Mouse (Mus musculus): ENCODE data around the gene Fnbp1. TPM values are rescaled to one million over a fixed set of nuclear protein-coding genes. Genes with fewer than 3 reads are reported as not detected.
A peak's percentile ranks its signal among the peaks of the same experiment; 100 is the strongest.

The Fnbp1 gene
- polyA plus RNA-seq, 1 experiment from 2014 or later: 21.1 TPM

GRCm38 (mm10) chr2:31141074-31141866 lies 538 bp downstream of the Fnbp1 start:
- Histone ChIP-seq H3K4me1 (ENCODE audit: insufficient read depth) (peaks cover 11% of the 10 kb centered on the region; the same call in 1 of the 2 replicates), H3K27ac (ENCODE audit: low read depth) (peak overlapping the region; percentile 81), H3K4me3 (ENCODE audit: low read depth, low read length) (peak overlapping the region; percentile 93), H3K9me3 (ENCODE audit: low read depth, low read length) (no peaks in the 10 kb centered on the region), H3K9ac (peak overlapping the region; percentile 85), H3K27me3 (ENCODE audit: insufficient read depth, low read length) (no peaks in the 10 kb centered on the region), H3K4me2 (peak overlapping the region; percentile 92), H3K36me3 (ENCODE audit: insufficient read depth) (0 out of 2 replicates have a peak, but pooled peaks cover 4% of the 10 kb centered on the region)
- TF ChIP-seq CTCF (IDR thresholded peaks at IDR 0.05; ENCODE audit: low read depth): no peak
- peak; percentile 55 for DNase-seq
- peak; percentile 71 for ATAC-seq (ENCODE audit: insufficient read depth)
- WGBS: under 1% methylated on average over 72 of the region's 78 CpGs

GRCm38 (mm10) chr2:31140772-31141073 lies 1.1 kb downstream of the Fnbp1 start:
- peak overlapping the region; percentile 92 for H3K4me2 ChIP-seq
- H3K27ac ChIP-seq (ENCODE audit: low read depth): no peak overlapping the region
- no peaks in the 10 kb centered on the region for H3K36me3 ChIP-seq (ENCODE audit: insufficient read depth)
- no peaks in the 10 kb centered on the region for H3K27me3 ChIP-seq (ENCODE audit: insufficient read depth, low read length)
- H3K9ac ChIP-seq: peak overlapping the region; percentile 85
- no peak for TF ChIP-seq CTCF (IDR thresholded peaks at IDR 0.05; ENCODE audit: low read depth)
- H3K4me1 ChIP-seq (ENCODE audit: insufficient read depth): peaks cover 11% of the 10 kb centered on the region; the same call in 1 of the 2 replicates
- WGBS: 4% methylated on average over 10 of the region's 10 CpGs
- DNase-seq (no peak), ATAC-seq (ENCODE audit: insufficient read depth) (no peak)
- H3K9me3 ChIP-seq (ENCODE audit: low read depth, low read length): no peaks in the 10 kb centered on the region
- peak overlapping the region; percentile 93 for H3K4me3 ChIP-seq (ENCODE audit: low read depth, low read length)

GRCm38 (mm10) chr2:31139991-31140771 lies 1.6 kb downstream of the Fnbp1 start:
- peak overlapping the region; percentile 92 for H3K4me2 ChIP-seq
- H3K4me1 ChIP-seq (ENCODE audit: insufficient read depth): peaks cover 13% of the 10 kb centered on the region; the same call in 1 of the 2 replicates
- H3K4me3 ChIP-seq (ENCODE audit: low read depth, low read length): peak overlapping the region; percentile 93
- WGBS: 67% methylated on average over 12 of the region's 12 CpGs
- TF ChIP-seq CTCF (IDR thresholded peaks at IDR 0.05; ENCODE audit: low read depth): no peak
- no peaks in the 10 kb centered on the region for H3K9me3 ChIP-seq (ENCODE audit: low read depth, low read length)
- no peak overlapping the region for H3K9ac ChIP-seq
- H3K27ac ChIP-seq (ENCODE audit: low read depth): no peak overlapping the region
- no peaks in the 10 kb centered on the region for H3K36me3 ChIP-seq (ENCODE audit: insufficient read depth)
- peak; percentile 32 for DNase-seq
- no peaks in the 10 kb centered on the region for H3K27me3 ChIP-seq (ENCODE audit: insufficient read depth, low read length)
- ATAC-seq (ENCODE audit: insufficient read depth): no peak

GRCm38 (mm10) chr2:31139174-31139632 lies 2.6 kb downstream of the Fnbp1 start:
- TF ChIP-seq CTCF (IDR thresholded peaks at IDR 0.05; ENCODE audit: low read depth): no peak
- no peaks in the 10 kb centered on the region for H3K9me3 ChIP-seq (ENCODE audit: low read depth, low read length)
- no peak for DNase-seq
- WGBS: 89% methylated on average over 10 of the region's 10 CpGs
- H3K4me1 ChIP-seq (ENCODE audit: insufficient read depth): peaks cover 13% of the 10 kb centered on the region; the same call in 1 of the 2 replicates
- no peak overlapping the region for H3K4me2 ChIP-seq
- ATAC-seq (ENCODE audit: insufficient read depth): no peak
- H3K9ac ChIP-seq: no peak overlapping the region
- H3K36me3 ChIP-seq (ENCODE audit: insufficient read depth): no peaks in the 10 kb centered on the region
- H3K27ac ChIP-seq (ENCODE audit: low read depth): no peak overlapping the region
- no peak overlapping the region for H3K4me3 ChIP-seq (ENCODE audit: low read depth, low read length)
- H3K27me3 ChIP-seq (ENCODE audit: insufficient read depth, low read length): no peaks in the 10 kb centered on the region

GRCm38 (mm10) chr2:31137018-31137590 lies 4.7 kb downstream of the Fnbp1 start:
- WGBS: 69% methylated on average over 14 of the region's 14 CpGs
- Histone ChIP-seq H3K27me3 (ENCODE audit: insufficient read depth, low read length) (no peaks in the 10 kb centered on the region), H3K4me1 (ENCODE audit: insufficient read depth) (peaks cover 13% of the 10 kb centered on the region; the same call in 1 of the 2 replicates), H3K4me3 (ENCODE audit: low read depth, low read length) (no peak overlapping the region), H3K9me3 (ENCODE audit: low read depth, low read length) (no peaks in the 10 kb centered on the region), H3K36me3 (ENCODE audit: insufficient read depth) (no peaks in the 10 kb centered on the region), H3K4me2 (no peak overlapping the region), H3K27ac (ENCODE audit: low read depth) (no peak overlapping the region), H3K9ac (no peak overlapping the region)
- DNase-seq: no peak
- no peak for TF ChIP-seq CTCF (IDR thresholded peaks at IDR 0.05; ENCODE audit: low read depth)
- no peak for ATAC-seq (ENCODE audit: insufficient read depth)

GRCm38 (mm10) chr2:31136338-31136737 lies 5.5 kb downstream of the Fnbp1 start:
- Histone ChIP-seq H3K36me3 (ENCODE audit: insufficient read depth) (no peaks in the 10 kb centered on the region), H3K4me3 (ENCODE audit: low read depth, low read length) (no peak overlapping the region), H3K9ac (no peak overlapping the region), H3K4me1 (ENCODE audit: insufficient read depth) (peaks cover 15% of the 10 kb centered on the region; the same call in 1 of the 2 replicates), H3K27me3 (ENCODE audit: insufficient read depth, low read length) (no peaks in the 10 kb centered on the region), H3K4me2 (no peak overlapping the region), H3K27ac (ENCODE audit: low read depth) (no peak overlapping the region), H3K9me3 (ENCODE audit: low read depth, low read length) (no peaks in the 10 kb centered on the region)
- WGBS: 43% methylated on average over 13 of the region's 13 CpGs
- no peak for ATAC-seq (ENCODE audit: insufficient read depth)
- no peak for TF ChIP-seq CTCF (IDR thresholded peaks at IDR 0.05; ENCODE audit: low read depth)
- no peak for DNase-seq
